Mouse (Mus musculus): ENCODE measurements around the gene Mapk8.
A peak's percentile ranks its signal among the peaks of the same experiment; 100 is the strongest.

The Mapk8 gene

DNA sequence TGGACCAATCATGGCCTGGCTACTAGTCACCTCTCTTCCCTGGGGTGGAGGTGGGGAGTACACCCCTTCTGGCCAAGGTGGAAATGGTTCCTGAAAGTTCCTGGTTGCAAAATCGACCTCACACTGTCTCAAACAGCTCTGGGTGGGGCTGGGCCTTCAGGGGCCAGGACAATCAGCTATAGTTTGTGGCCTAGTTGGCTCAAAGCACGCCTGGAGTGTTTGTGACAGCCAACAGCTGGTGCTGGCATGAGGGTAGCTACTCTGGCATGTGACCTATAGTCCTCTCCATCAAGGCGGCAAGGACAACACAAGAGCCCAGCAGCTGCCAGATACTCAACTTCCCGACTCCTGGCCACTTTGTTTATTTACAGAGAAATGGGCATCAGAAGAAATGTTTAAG is 99.2 kb downstream of the Mapk8 start:
- DNase-seq: peak; percentile 64 to 86

DNA sequence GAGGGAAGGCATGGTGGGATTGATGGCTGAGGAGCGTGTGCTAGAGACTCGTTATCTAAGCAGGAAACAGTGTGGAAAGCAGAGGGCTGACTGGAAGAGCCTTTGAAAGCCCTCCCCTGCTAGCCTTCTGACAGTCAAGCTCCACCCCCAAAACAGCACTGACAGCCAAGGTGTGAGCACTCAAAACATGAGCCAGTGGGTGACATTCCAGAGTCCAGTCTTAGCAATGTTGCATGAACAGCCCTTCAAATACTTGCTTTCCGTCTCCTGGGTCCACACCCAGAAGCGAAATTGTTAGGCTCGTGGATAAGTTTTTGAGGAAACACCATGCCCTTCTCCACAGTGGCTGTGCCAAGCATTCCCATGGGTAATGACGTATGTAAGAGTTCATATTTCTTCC is 100.4 kb downstream of the Mapk8 start:
- peak; percentile 35 to 72 for DNase-seq

DNA sequence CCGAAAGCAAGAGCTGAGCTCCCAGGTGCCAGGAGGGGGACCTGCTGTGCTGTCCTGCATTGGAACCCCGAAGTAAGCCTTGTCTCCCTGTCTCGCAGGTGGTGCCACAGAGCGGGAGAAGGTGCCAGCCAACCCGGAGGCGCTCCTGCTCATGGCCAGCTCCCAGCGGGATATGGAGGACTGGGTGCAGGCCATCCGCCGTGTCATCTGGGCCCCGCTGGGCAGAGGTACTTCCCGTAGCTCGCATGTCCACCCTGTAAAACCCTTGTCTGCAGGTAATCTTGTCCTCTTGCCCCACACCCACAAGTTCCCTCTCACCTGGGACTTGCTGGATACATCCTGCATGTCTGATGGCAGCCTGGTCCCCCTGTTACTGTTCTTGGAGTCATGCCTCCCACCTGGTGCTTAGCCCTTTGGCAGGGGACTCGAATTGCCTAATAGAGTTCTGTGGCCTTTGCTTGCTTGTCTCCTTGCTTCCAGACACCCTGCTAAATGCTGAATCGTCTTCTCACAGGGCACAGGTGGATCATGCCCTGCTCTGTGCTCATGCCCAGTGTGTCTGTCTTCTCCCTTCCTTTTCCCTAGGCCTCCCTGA is 103.7 kb downstream of the Mapk8 start:
- DNase-seq: no peak

DNA sequence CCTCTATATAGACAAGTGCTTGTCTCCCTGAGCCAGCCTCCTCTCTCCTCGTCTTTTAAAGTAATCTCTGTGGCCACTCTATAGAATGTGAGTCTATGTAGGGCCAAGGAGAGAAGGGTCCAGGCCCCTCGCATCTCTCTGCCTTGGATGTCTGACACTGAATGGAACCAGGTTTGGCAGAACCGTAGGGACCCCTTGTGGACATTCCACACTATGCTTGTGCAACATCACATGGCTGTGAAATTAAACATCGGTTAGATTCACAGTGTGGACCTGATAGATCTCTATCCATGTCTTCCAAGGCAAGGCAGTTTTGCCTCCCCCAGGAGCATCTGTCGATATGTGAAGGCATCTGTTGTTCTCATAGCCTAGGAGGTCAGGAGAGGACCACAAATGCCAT is 108.3 kb downstream of the Mapk8 start:
- peak in 1 of 2 experiments; percentile 12 for DNase-seq

DNA sequence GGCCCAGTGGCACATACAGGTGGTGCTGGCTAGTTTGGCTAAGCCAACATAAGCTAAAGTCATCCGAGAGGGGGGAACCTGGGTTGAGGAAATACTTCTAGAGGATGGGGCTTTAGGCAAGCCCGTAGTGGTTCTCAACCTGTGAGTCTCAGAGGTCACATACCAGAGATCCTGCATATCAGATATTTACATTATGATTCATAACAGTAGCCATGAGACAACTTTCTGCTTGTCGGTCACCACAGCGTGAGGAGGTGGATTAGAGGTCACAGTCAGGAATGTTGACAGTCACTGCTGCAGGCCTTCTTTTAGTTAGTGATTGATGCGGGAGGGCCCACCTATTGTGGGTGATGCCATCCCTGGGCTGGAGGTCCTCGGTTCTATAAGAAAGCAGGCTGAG is 111.2 kb downstream of the Mapk8 start:
- DNase-seq: no peak

DNA sequence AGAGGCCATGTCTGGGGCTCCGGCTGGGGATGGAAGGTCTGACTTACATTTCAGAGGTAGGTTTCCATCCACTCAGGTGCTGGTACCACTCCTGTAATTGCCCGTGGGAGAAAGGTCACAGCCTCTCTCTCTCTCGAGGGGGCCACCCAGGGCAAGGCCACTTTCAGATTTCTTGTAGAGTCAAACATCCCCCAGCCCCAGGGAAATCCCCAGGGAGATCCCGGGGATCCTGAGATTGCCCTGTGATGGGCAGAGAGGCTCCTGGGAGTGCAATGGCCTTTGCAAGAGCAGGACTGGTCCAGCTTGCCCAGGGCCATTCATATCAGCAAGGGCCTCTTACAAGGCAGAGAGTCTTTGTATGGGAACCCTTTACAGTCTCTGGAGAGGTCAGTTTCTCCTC is 112.6 kb downstream of the Mapk8 start:
- DNase-seq: peak in 1 of 2 experiments; percentile 15

DNA sequence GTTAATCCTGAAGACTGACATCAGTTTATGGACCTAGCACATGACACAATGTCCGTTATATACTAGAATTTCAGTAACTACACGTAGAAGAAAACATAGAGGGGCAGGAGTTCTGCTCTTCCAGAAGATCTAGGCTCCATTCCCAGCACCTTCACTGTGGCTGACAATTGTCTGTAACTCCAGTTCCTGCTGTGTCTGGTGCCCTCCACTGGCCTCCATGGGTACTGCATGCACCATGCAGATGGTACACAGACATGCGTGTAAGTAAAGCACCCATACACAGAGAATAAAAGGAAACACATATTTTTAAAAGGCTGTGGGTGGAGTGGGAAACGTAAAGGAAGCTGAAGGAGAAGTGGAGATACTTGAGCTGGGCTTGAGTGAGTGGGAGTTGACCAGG is 113.1 kb downstream of the Mapk8 start:
- peak in 1 of 2 experiments; percentile 15 for DNase-seq

DNA sequence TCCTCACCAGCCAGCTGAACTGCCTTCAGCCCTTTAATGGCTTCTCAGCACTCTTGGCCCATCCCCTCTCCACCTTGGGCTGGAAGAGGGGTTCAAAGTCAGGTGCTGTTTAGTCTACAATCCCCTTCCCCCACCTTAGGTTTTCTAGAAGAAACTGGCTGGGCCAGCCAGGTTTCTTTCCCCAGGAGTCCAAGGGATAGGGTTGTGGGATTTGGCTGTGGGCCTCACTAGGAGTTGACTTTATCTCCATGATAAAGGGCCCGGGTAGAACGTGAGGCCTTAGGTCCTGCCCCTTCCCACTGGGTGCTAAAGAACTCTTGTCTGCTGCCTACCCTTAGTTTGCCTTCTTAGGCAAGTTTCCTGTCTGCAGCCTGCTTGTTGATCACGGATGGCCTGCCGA is 115.3 kb downstream of the Mapk8 start:
- peak in 1 of 2 experiments; percentile 12 for DNase-seq

DNA sequence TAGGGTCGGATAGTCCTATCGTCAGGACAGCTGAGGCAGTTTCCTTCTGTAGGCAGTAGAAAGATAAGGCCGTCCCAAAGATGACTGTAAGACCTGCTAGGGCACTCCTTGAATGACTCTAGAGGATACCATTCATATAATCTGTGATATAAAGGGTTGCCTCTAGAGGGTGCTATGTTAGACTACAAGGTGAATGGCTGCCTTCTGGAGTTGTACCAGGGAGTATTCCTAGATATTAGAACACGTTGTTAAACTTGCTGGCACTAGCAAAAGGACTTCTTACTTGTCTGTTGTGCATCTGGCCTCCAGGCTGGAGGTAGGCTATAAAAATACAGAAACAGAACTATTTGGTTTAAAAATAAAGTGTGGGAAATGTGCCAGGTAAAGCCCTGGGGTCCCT is 116.0 kb downstream of the Mapk8 start:
- DNase-seq: no peak

DNA sequence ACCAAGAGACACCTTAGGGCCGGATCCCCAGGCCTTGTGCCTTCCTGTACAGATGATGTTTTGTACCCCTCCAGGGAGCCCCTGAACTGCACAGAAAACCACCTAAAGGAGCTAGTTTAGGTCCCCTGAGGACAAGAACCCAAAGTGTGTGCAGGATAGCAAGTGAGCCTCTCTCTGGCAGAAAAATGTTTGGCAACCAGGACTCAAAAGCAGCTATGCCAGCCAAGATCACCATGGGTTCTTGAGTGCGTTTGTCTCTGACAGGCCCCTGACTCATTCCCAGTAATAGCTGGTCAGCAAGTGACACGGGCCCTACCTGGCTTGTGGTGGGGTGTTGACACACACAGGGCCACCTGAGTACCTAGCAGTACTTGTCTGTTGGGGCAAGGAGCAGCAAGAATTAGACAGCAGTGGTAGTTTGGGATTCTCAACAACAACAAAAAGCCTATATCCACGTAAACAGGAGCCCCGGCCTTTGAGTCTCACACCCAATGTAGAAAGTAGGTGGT is 117.6 kb downstream of the Mapk8 start:
- peak in 1 of 2 experiments; percentile 14 for DNase-seq

DNA sequence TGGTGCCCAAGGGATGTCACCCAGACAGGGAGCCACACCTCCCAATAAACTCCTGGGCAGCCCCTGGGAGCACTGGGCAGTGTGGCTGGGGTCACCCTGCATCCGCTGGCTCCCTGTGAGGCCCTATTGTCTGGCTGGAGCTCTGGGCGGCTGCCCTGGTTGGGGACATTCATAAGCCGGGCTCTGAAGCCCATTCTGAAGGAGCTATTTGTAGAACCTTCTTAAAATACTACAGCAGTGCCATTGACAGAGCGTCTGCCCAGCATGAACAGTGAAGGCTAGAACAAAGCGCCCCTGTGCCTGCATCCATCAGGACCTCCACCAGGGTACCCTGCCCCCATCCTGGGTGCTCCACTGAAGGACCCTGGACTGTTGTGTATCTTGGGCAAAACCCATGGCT is 118.6 kb downstream of the Mapk8 start:
- DNase-seq: no peak
